Mouse (Mus musculus): ENCODE data around the gene Cd101.

GRCm38 (mm10) chr3:101071576-101071975 is 42.2 kb upstream of the Cd101 start:
- TF ChIP-seq ZNF384 (IDR thresholded peaks at IDR 0.05; ENCODE audit: low read depth, low read length) (no peak), ZC3H11A (IDR thresholded peaks at IDR 0.05; ENCODE audit: borderline replicate concordance, low read depth, low read length) (no peak)

All from ES-E14 (cell line).